ENCODE assay signal across 9 mouse cellular contexts in the genomic region with DNA sequence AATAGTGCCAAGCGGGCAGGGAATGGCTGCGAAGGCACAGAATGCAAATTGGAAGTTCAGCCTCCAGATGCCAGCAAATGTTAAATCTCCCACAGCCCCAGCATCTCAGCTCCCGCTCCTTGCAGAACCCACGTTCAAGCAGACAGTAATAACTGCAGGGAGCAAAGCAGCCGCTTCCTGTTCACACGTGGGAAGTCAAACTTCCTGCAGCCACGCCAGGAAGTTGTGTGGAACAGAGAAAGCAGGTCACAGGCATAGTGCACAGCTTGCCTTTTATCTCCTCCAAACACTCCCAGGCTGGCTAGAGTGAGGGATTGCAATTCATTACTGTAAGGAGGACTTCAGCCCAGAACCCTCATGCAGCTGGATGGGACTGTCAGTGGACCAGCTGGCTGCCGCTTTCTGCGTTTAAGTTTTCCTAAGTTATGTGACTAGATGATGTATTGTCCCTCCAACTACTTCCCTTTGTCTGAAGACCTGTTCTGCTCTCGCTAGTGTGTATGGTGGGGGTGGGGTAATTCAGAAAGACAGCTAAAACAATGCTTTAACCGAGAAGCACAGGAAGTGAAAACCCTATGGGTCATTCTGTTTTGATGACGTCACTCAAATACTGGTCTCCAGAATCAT.
DNase-seq lines count a peak whose midpoint lies in the region; ATAC-seq and TF ChIP-seq lines count a peak whose summit lies in the region.
"Had no signal": no experiment of that assay in that cellular context is flagged by ENCODE, and none has a peak within 500 bp of the region (broad histone marks: within the 10 kb centered on the region; RNA-seq: fewer than 3 reads in every experiment).

No protein-coding gene starts in this region.

- no peak for TF ChIP-seq CTCF in gastrocnemius, adult 2 months (IDR thresholded peaks at IDR 0.05)

- H3K4me1 ChIP-seq in embryonic facial prominence, embryonic 13.5 days, result peaks cover 5% of the 10 kb centered on the region; the same call in 1 of the 2 replicates
- no peaks in the 10 kb centered on the region for H3K4me1 ChIP-seq in liver, embryonic 11.5 days (replicated peaks; ENCODE audit: control insufficient read depth, insufficient read depth, low read length)
- H3K4me1 ChIP-seq in neural tube, embryonic 15.5 days, result peaks cover 13% of the 10 kb centered on the region

- H3K4me3 ChIP-seq in gastrocnemius, adult 2 months, result peak overlapping the region; percentile 54
- no peak overlapping the region for H3K4me3 ChIP-seq in embryonic facial prominence, embryonic 13.5 days
- no peak overlapping the region for H3K4me3 ChIP-seq in liver, embryonic 11.5 days (ENCODE audit: low read depth, low read length)
- no peak overlapping the region for H3K4me3 ChIP-seq in neural tube, embryonic 15.5 days (replicated peaks)

- H3K36me3 ChIP-seq in embryonic facial prominence, embryonic 13.5 days, result no peaks in the 10 kb centered on the region
- H3K36me3 ChIP-seq in liver, embryonic 11.5 days (ENCODE audit: control insufficient read depth, insufficient read depth, low read length), result no peaks in the 10 kb centered on the region
- no peaks in the 10 kb centered on the region for H3K36me3 ChIP-seq in neural tube, embryonic 15.5 days
- H3K36me3 ChIP-seq: G1E had no signal

- H3K4me2 ChIP-seq in embryonic facial prominence, embryonic 13.5 days, result peak overlapping the region; percentile 42
- peak overlapping the region; percentile 44 for H3K4me2 ChIP-seq in liver, embryonic 11.5 days
- H3K4me2 ChIP-seq in neural tube, embryonic 15.5 days, result peak overlapping the region; percentile 54

- WGBS in embryonic facial prominence, embryonic 13.5 days, result 24% methylated on average over 12 of the region's 12 CpGs
- WGBS in liver, embryonic 11.5 days, result 11% methylated on average over 12 of the region's 12 CpGs
- 5% methylated on average over 12 of the region's 12 CpGs for whole genome bisulfite sequencing in neural tube, embryonic 15.5 days

- H3K27me3 ChIP-seq in embryonic facial prominence, embryonic 13.5 days, result no peaks in the 10 kb centered on the region
- no peaks in the 10 kb centered on the region for H3K27me3 ChIP-seq in liver, embryonic 11.5 days (replicated peaks; ENCODE audit: control insufficient read depth, insufficient read depth, low read length)
- H3K27me3 ChIP-seq in neural tube, embryonic 15.5 days (replicated peaks), result no peaks in the 10 kb centered on the region

- H3K9ac ChIP-seq in embryonic facial prominence, embryonic 13.5 days, result no peak overlapping the region
- no peak overlapping the region for H3K9ac ChIP-seq in liver, embryonic 11.5 days (ENCODE audit: low read depth, low read length)
- H3K9ac ChIP-seq in neural tube, embryonic 15.5 days (replicated peaks), result peak overlapping the region; percentile 32

- intact Hi-C loops in gastrocnemius, adult 2 months (cut with DNase I), result no loop called here
- intact Hi-C loops in heart, postnatal 14 days (cut with DNase I), result no loop called here

- no peaks in the 10 kb centered on the region for H3K9me3 ChIP-seq in embryonic facial prominence, embryonic 13.5 days
- H3K9me3 ChIP-seq in liver, embryonic 11.5 days (ENCODE audit: control insufficient read depth, low read length), result no peaks in the 10 kb centered on the region
- no peaks in the 10 kb centered on the region for H3K9me3 ChIP-seq in neural tube, embryonic 15.5 days (replicated peaks)

- peak; percentile 31 for DNase-seq in gastrocnemius, adult 2 months
- no peak for DNase-seq in gastrocnemius, postnatal 25 days
- DNase-seq in heart, postnatal 14 days, result peak; percentile 20 to 41
- DNase-seq in kidney, postnatal 36 days, result peak; percentile 7 to 21
- peak; percentile 36 for DNase-seq in liver, embryonic 11.5 days (ENCODE audit: low spot score)
- no peak for DNase-seq in testis, postnatal 14 days (ENCODE audit: low spot score)

- ATAC-seq in embryonic facial prominence, embryonic 13.5 days (ENCODE audit: insufficient number of reproducible peaks, insufficient read depth, low FRiP score, low TSS enrichment, low read depth), result no peak
- ATAC-seq in liver, embryonic 11.5 days (replicated peaks; ENCODE audit: low FRiP score), result peak; percentile 47; the same call in 1 of the 2 replicates
- ATAC-seq in neural tube, embryonic 15.5 days (ENCODE audit: low FRiP score), result peak; percentile 78

- H3K27ac ChIP-seq in gastrocnemius, adult 2 months, result peak overlapping the region; percentile 38; the same call in 1 of the 2 replicates
- peak overlapping the region; percentile 56; the same call in 1 of the 2 replicates for H3K27ac ChIP-seq in embryonic facial prominence, embryonic 13.5 days
- H3K27ac ChIP-seq in liver, embryonic 11.5 days (ENCODE audit: low read depth, low read length), result no peak overlapping the region
- peak overlapping the region; percentile 72 for H3K27ac ChIP-seq in neural tube, embryonic 15.5 days (replicated peaks)

Comparison
In these comparisons a context has a peak if more than half of its experiments do, and no peak if none do; other contexts are left out.
1. DNase-seq: peak in gastrocnemius, adult 2 months (single experiment), heart, postnatal 14 days (2 of 2), kidney, postnatal 36 days (2 of 2) and liver, embryonic 11.5 days (single experiment); none in gastrocnemius, postnatal 25 days (single experiment) and testis, postnatal 14 days (single experiment).
2. Peak in every context shown above with its lines, with median percentiles within 50 percentile points of each other: H3K4me2 ChIP-seq.